In genomic region chr5:29560111-29560510, GRCm38 (mm10) we compare ENCODE assay signal across 15 mouse cellular contexts. TPM values are rescaled to one million over a fixed set of nuclear protein-coding genes. Genes with fewer than 3 reads are reported as not detected.
DNase-seq lines count a peak whose midpoint lies in the region.
"Had no signal": no experiment of that assay in that cellular context is flagged by ENCODE, and none has a peak within 500 bp of the region (broad histone marks: within the 10 kb centered on the region; RNA-seq: fewer than 3 reads in every experiment).

No protein-coding gene starts in this region.

- DNase-seq in adrenal gland, adult 2 months: peak; percentile 42
- no peak for DNase-seq in adrenal gland, postnatal 4 days (ENCODE audit: low spot score in 2 of 2)
- peak; percentile 7 to 29 for DNase-seq in adrenal gland, postnatal 36 days
- DNase-seq in adrenal gland, adult 18-20 months (ENCODE audit: low spot score in 2 of 2): no peak
- DNase-seq in 3T3-L1 (ENCODE audit: low read depth, low spot score): peak; percentile 76
- DNase-seq in adipocyte (ENCODE audit: low spot score): peak; percentile 28
- no peak for DNase-seq in layer of hippocampus, adult 11-12 months (ENCODE audit: low spot score)
- DNase-seq: adrenal gland, adult 8-10 months; cerebellum, adult 11 months; cerebellum, adult 18-20 months; cerebellum, adult 8-10 months; cerebellum, adult 9-11 months; cerebellum, postnatal 14 days; cerebellum, postnatal 36 days; embryo, embryonic 11 days had no signal

RNA-seq across cellular contexts. Expression of gene Ube3c, which starts 8.9 kb away (rescaled TPM):
- total RNA-seq in adrenal gland, adult 2 months (2021): 10 to 100 TPM; 51.3 to 52.2 TPM
- polyA plus RNA-seq in adrenal gland, adult 2 months (2012; rRNA removed): 7.4 and 9.3 TPM in 2 replicates
- total RNA-seq in adrenal gland, postnatal 4 days (2021): 10 to 100 TPM; 46.2 to 49.5 TPM
- total RNA-seq in adrenal gland, postnatal 36 days (2021): 10 to 100 TPM; 49.1 to 61.5 TPM
- 10 to 100 TPM; 42.6 to 58.2 TPM for total RNA-seq in adrenal gland, adult 18-20 months (2021)

Comparison
In these comparisons a context has a peak if more than half of its experiments do, and no peak if none do; other contexts are left out.
1. DNase-seq: peak in adrenal gland, adult 2 months (single experiment), adrenal gland, postnatal 36 days (2 of 2), 3T3-L1 (single experiment) and adipocyte (single experiment); none in adrenal gland, postnatal 4 days (0 of 2), adrenal gland, adult 18-20 months (0 of 2) and layer of hippocampus, adult 11-12 months (single experiment).